Mouse (Mus musculus) spleen, adult 2 months (tissue): ENCODE results near the gene Ppp1ca. TPM values are rescaled to one million over a fixed set of nuclear protein-coding genes. Genes with fewer than 3 reads are reported as not detected.

Source experiments
- DNase-seq, 2 experiments: peaks; one replicate each; pipeline versions ENCODE4 v3.0.0 to v3.0.0-alpha.2; 2012 to 2021; ENCODE audit warnings: low spot score in 2 of 2, low read depth in 1 of 2
- H3K27ac ChIP-seq: fragments of 200-500 bp; 2 replicates; pipeline ENCODE4 v1.5.1; 2012; ENCODE audit warnings: low read length, inconsistent platforms; ENCODE audit not compliant: insufficient read depth
- H3K27me3 ChIP-seq: fragments of 200-500 bp; 2 replicates; pipeline ENCODE4 v1.6.1; 2012; ENCODE audit warnings: mild to moderate bottlenecking, moderate library complexity, low read length, inconsistent platforms; ENCODE audit not compliant: control insufficient read depth, insufficient read depth
- H3K36me3 ChIP-seq: fragments of 200-500 bp; 2 replicates; pipeline ENCODE4 v1.6.1; 2012; ENCODE audit warnings: mild to moderate bottlenecking, low read length, inconsistent platforms; ENCODE audit not compliant: control insufficient read depth, insufficient read depth
- H3K4me1 ChIP-seq: fragments of 200-500 bp; 2 replicates; pipeline ENCODE4 v1.6.1; 2011; ENCODE audit warnings: inconsistent platforms; ENCODE audit not compliant: control insufficient read depth, insufficient read depth, insufficient read length
- H3K4me3 ChIP-seq: fragments of 200-500 bp; 2 replicates; pipeline ENCODE4 v1.5.1; 2011; ENCODE audit warnings: mild to moderate bottlenecking, inconsistent platforms; ENCODE audit not compliant: insufficient read depth, insufficient read length; ENCODE audit errors: extremely low read depth
- CTCF ChIP-seq: fragments of 200-500 bp; IDR thresholded peaks from 2 replicates; pipeline ENCODE4 v1.5.1; 2011; ENCODE audit warnings: mild to moderate bottlenecking, inconsistent platforms; ENCODE audit not compliant: insufficient read depth, insufficient read length, insufficient replicate concordance; ENCODE audit errors: extremely low read depth
- POLR2A ChIP-seq: fragments of 200-500 bp; IDR thresholded peaks from 2 replicates; pipeline ENCODE4 v1.6.1; 2011; ENCODE audit warnings: low read depth, low read length, inconsistent platforms
- WGBS: fragments of 180-500 bp; shearing (Covaris S2); methylation state at CpG from one replicate; pipeline ENCODE4 v1.1.7; 2018; 5-methylcytosine and 5-hydroxymethylcytosine counted together
- polyA plus RNA-seq: library from polyadenylated mRNA; depleted of rRNA; stranded (reverse); fragments of >200 nt; gene quantifications from 2 replicates; pipeline ENCODE4 v1.2.3, GENCODE M21; 2012; rRNA removed

Ppp1ca gene
- polyA plus RNA-seq, 1 experiment = 481 TPM

- TF ChIP-seq POLR2A (no peak), CTCF (no peak)
- Histone ChIP-seq H3K4me1 (no peaks in the 10 kb centered on the region), H3K27me3 (no peaks in the 10 kb centered on the region), H3K36me3 (no peaks in the 10 kb centered on the region), H3K4me3 (no peak overlapping the region), H3K27ac (no peak overlapping the region)
- no peak for DNase-seq
- WGBS = 67% methylated on average over 8 of the region's 8 CpGs
These were observed 48.4 kb downstream of the Ppp1ca start for GRCm38 (mm10) chr19:4240247-4240668.

- 87% methylated on average over 3 of the region's 3 CpGs for WGBS
- H3K36me3 ChIP-seq = no peaks in the 10 kb centered on the region
- no peak overlapping the region for H3K27ac ChIP-seq
- H3K4me1 ChIP-seq = no peaks in the 10 kb centered on the region
- no peak for TF ChIP-seq CTCF
- no peak for TF ChIP-seq POLR2A
- no peak overlapping the region for H3K4me3 ChIP-seq
- no peaks in the 10 kb centered on the region for H3K27me3 ChIP-seq
- DNase-seq = no peak
These were observed 50.6 kb downstream of the Ppp1ca start for GRCm38 (mm10) chr19:4242416-4242815.

- DNase-seq = no peak
- no peak overlapping the region for H3K4me3 ChIP-seq
- no peak for TF ChIP-seq POLR2A
- H3K4me1 ChIP-seq = no peaks in the 10 kb centered on the region
- no peaks in the 10 kb centered on the region for H3K36me3 ChIP-seq
- H3K27me3 ChIP-seq = no peaks in the 10 kb centered on the region
- H3K27ac ChIP-seq = no peak overlapping the region
- WGBS = 89% methylated on average over 6 of the region's 6 CpGs
These were observed 52.9 kb downstream of the Ppp1ca start for GRCm38 (mm10) chr19:4244775-4245174.

Other genes with a start within 250 kb of the Ppp1ca start
- 0.07 and 0.20 TPM in 2 replicates for gene Aldh3b3, start 233.4 kb upstream of the Ppp1ca start, polyA plus RNA-seq
- 0.65 and 0.79 TPM in 2 replicates for gene Aldh3b2, start 219.7 kb upstream of the Ppp1ca start, polyA plus RNA-seq
- gene Acy3, start 205.5 kb upstream of the Ppp1ca start, polyA plus RNA-seq = 9.6 and 11.1 TPM in 2 replicates
- gene Tbx10, start 199.3 kb upstream of the Ppp1ca start, polyA plus RNA-seq = not detected in 2 replicates
- gene Nudt8, start 191.5 kb upstream of the Ppp1ca start, polyA plus RNA-seq = 18.5 and 22.2 TPM in 2 replicates
- gene Gm49405, start 191.4 kb upstream of the Ppp1ca start, polyA plus RNA-seq = 2.9 and 3.1 TPM in 2 replicates
- 12.8 and 13.7 TPM in 2 replicates for gene Doc2g, start 188.8 kb upstream of the Ppp1ca start, polyA plus RNA-seq
- 65.5 and 71.3 TPM in 2 replicates for gene Ndufv1, start 179.3 kb upstream of the Ppp1ca start, polyA plus RNA-seq
- gene Gstp1, start 154.1 kb upstream of the Ppp1ca start, polyA plus RNA-seq = 179 and 335 TPM in 2 replicates
- 17.9 and 132 TPM in 2 replicates for gene Gstp2, start 146.0 kb upstream of the Ppp1ca start, polyA plus RNA-seq
- gene Gstp3, start 132.5 kb upstream of the Ppp1ca start, polyA plus RNA-seq = 13.0 and 15.7 TPM in 2 replicates
- 7.0 and 8.3 TPM in 2 replicates for gene Cabp2, start 110.5 kb upstream of the Ppp1ca start, polyA plus RNA-seq
- gene Cdk2ap2, start 94.9 kb upstream of the Ppp1ca start, polyA plus RNA-seq = 247 and 334 TPM in 2 replicates
- 358 and 415 TPM in 2 replicates for gene Pitpnm1, start 92.1 kb upstream of the Ppp1ca start, polyA plus RNA-seq
- gene Aip, start 66.2 kb upstream of the Ppp1ca start, polyA plus RNA-seq = 85.3 and 99.6 TPM in 2 replicates
- 0.09 and 0.11 TPM in 2 replicates for gene Gpr152, start 52.3 kb upstream of the Ppp1ca start, polyA plus RNA-seq
- gene Cabp4, start 48.0 kb upstream of the Ppp1ca start, polyA plus RNA-seq = 1.9 and 2.2 TPM in 2 replicates
- 386 and 394 TPM in 2 replicates for gene Coro1b, start 43.4 kb upstream of the Ppp1ca start, polyA plus RNA-seq
- gene Ptprcap, start 38.5 kb upstream of the Ppp1ca start, polyA plus RNA-seq = 631 and 1,026 TPM in 2 replicates
- gene Rps6kb2, start 28.7 kb upstream of the Ppp1ca start, polyA plus RNA-seq = 40.7 and 51.5 TPM in 2 replicates
- gene Carns1, start 16.6 kb upstream of the Ppp1ca start, polyA plus RNA-seq = 52.0 and 64.5 TPM in 2 replicates
- 266 and 328 TPM in 2 replicates for gene Tbc1d10c, start 781 bp upstream of the Ppp1ca start, polyA plus RNA-seq
- 53.1 and 62.9 TPM in 2 replicates for gene Rad9a, start 9.6 kb downstream of the Ppp1ca start, polyA plus RNA-seq
- gene Clcf1, start 22.2 kb downstream of the Ppp1ca start, polyA plus RNA-seq = 128 and 163 TPM in 2 replicates
- gene AC109138.7, start 22.3 kb downstream of the Ppp1ca start, polyA plus RNA-seq = not detected in 2 replicates
- 233 and 309 TPM in 2 replicates for gene Pold4, start 39.8 kb downstream of the Ppp1ca start, polyA plus RNA-seq
- gene Ssh3, start 77.1 kb downstream of the Ppp1ca start, polyA plus RNA-seq = 43.3 and 51.1 TPM in 2 replicates
- gene Ankrd13d, start 91.1 kb downstream of the Ppp1ca start, polyA plus RNA-seq = 16.1 and 17.7 TPM in 2 replicates
- gene Grk2, start 114.2 kb downstream of the Ppp1ca start, polyA plus RNA-seq = 301 and 394 TPM in 2 replicates
- 98.9 and 115 TPM in 2 replicates for gene Kdm2a, start 206.2 kb downstream of the Ppp1ca start, polyA plus RNA-seq
- 4.0 and 4.9 TPM in 2 replicates for gene Rhod, start 247.4 kb downstream of the Ppp1ca start, polyA plus RNA-seq